Comparison of ENCODE assay signal across 12 mouse cellular contexts in the genomic region with DNA sequence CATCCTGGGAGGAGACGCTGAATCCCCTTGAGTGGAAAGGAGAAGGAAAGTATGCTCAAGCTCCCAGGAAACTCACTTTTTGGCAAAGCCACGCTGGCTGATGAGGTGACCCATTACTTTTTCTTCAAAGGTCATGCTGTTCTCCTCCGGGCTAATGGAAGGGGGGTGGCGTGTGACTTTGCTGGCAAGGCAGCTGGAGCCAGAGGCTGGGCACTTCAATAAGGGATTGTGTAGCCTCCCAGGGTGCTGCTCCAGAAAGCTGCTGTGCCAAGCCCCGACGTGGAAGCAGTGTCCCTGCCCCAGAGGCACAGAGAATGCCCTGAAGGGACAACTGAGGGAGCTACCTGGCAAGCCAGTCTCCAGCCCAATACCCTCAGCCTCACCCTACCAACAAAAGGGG.
DNase-seq lines count a peak whose midpoint lies in the region; ATAC-seq and TF ChIP-seq lines count a peak whose summit lies in the region.
"Had no signal": no experiment of that assay in that cellular context is flagged by ENCODE, and none has a peak within 500 bp of the region (broad histone marks: within the 10 kb centered on the region; RNA-seq: fewer than 3 reads in every experiment).

No protein-coding gene starts in this region.

- no peaks in the 10 kb centered on the region for H3K9me3 ChIP-seq in forebrain, embryonic 15.5 days
- no peaks in the 10 kb centered on the region for H3K9me3 ChIP-seq in forebrain, postnatal 0 days (ENCODE audit: low read length)
- H3K9me3 ChIP-seq in intestine, postnatal 0 days (ENCODE audit: control insufficient read depth) = no peaks in the 10 kb centered on the region
- H3K9me3 ChIP-seq: embryonic facial prominence, embryonic 10.5 days; liver, embryonic 13.5 days had no signal

- no peak for DNase-seq in forebrain, postnatal 0 days
- DNase-seq in layer of hippocampus, adult 11-12 months (ENCODE audit: low spot score) = peak; percentile 68
- no peak for DNase-seq in layer of hippocampus, adult 9-10 months (ENCODE audit: low spot score)
- peak; percentile 80 for DNase-seq in brain, adult 2 months (ENCODE audit: low read depth, low spot score)
- DNase-seq in layer of hippocampus, adult 8-10 months (ENCODE audit: low spot score in 2 of 2) = peak; percentile 68 to 72
- DNase-seq in thymus, adult 18-20 months = no peak
- DNase-seq: liver, embryonic 13.5 days; lung, postnatal 10 days had no signal

- H3K4me3 ChIP-seq in forebrain, embryonic 15.5 days = no peak overlapping the region
- no peak overlapping the region for H3K4me3 ChIP-seq in forebrain, postnatal 0 days (ENCODE audit: low read depth, low read length)
- H3K4me3 ChIP-seq in intestine, postnatal 0 days (ENCODE audit: low read depth, low read length) = no peak overlapping the region
- H3K4me3 ChIP-seq: embryonic facial prominence, embryonic 10.5 days; heart, adult 2 months; liver, embryonic 13.5 days had no signal

- 83% methylated on average over 6 of the region's 6 CpGs for WGBS in forebrain, embryonic 15.5 days
- WGBS in forebrain, postnatal 0 days = 62% methylated on average over 6 of the region's 6 CpGs
- 82% methylated on average over 6 of the region's 6 CpGs for WGBS in intestine, postnatal 0 days

- H3K27ac ChIP-seq in forebrain, embryonic 15.5 days (replicated peaks) = peak overlapping the region; percentile 83
- no peak overlapping the region for H3K27ac ChIP-seq in forebrain, postnatal 0 days (ENCODE audit: low read depth, low read length)
- no peak overlapping the region for H3K27ac ChIP-seq in intestine, postnatal 0 days (ENCODE audit: low read depth, low read length)
- H3K27ac ChIP-seq: embryonic facial prominence, embryonic 10.5 days; heart, adult 2 months; liver, embryonic 13.5 days had no signal

- no peak for TF ChIP-seq CTCF in forebrain, postnatal 0 days (IDR thresholded peaks at IDR 0.05; ENCODE audit: low read depth)
- no peak for TF ChIP-seq CTCF in intestine, postnatal 0 days (IDR thresholded peaks at IDR 0.05; ENCODE audit: low read depth)

- no peak overlapping the region for H3K4me2 ChIP-seq in forebrain, embryonic 15.5 days (replicated peaks)
- no peak overlapping the region for H3K4me2 ChIP-seq in forebrain, postnatal 0 days (ENCODE audit: low read depth)
- no peak overlapping the region for H3K4me2 ChIP-seq in intestine, postnatal 0 days (replicated peaks; ENCODE audit: low read depth)
- H3K4me2 ChIP-seq: liver, embryonic 13.5 days had no signal

- H3K36me3 ChIP-seq in forebrain, embryonic 15.5 days = peaks cover 11% of the 10 kb centered on the region
- peaks cover 42% of the 10 kb centered on the region for H3K36me3 ChIP-seq in forebrain, postnatal 0 days (ENCODE audit: insufficient read depth)
- no peaks in the 10 kb centered on the region for H3K36me3 ChIP-seq in intestine, postnatal 0 days (ENCODE audit: control insufficient read depth, insufficient read depth)
- H3K36me3 ChIP-seq: embryonic facial prominence, embryonic 10.5 days; liver, embryonic 13.5 days had no signal

- no peaks in the 10 kb centered on the region for H3K27me3 ChIP-seq in forebrain, embryonic 15.5 days
- H3K27me3 ChIP-seq in forebrain, postnatal 0 days (ENCODE audit: insufficient read depth, low read length) = no peaks in the 10 kb centered on the region
- no peaks in the 10 kb centered on the region for H3K27me3 ChIP-seq in intestine, postnatal 0 days (replicated peaks; ENCODE audit: control insufficient read depth, insufficient read depth, low read length)
- H3K27me3 ChIP-seq: liver, embryonic 13.5 days had no signal

- ATAC-seq in forebrain, embryonic 15.5 days (replicated peaks) = no peak
- no peak for ATAC-seq in forebrain, postnatal 0 days
- no peak for ATAC-seq in intestine, postnatal 0 days

- H3K4me1 ChIP-seq in forebrain, embryonic 15.5 days = peaks cover 50% of the 10 kb centered on the region
- H3K4me1 ChIP-seq in forebrain, postnatal 0 days (ENCODE audit: insufficient read depth) = peaks cover 17% of the 10 kb centered on the region
- no peaks in the 10 kb centered on the region for H3K4me1 ChIP-seq in intestine, postnatal 0 days (replicated peaks; ENCODE audit: control insufficient read depth, insufficient read depth, low read length)
- H3K4me1 ChIP-seq: liver, embryonic 13.5 days had no signal

- no peak overlapping the region for H3K9ac ChIP-seq in forebrain, embryonic 15.5 days (replicated peaks)
- H3K9ac ChIP-seq in forebrain, postnatal 0 days = no peak overlapping the region
- no peak overlapping the region for H3K9ac ChIP-seq in intestine, postnatal 0 days (ENCODE audit: low read depth, low read length)
- H3K9ac ChIP-seq: liver, embryonic 13.5 days had no signal

Comparison
In these comparisons a context has a peak if more than half of its experiments do, and no peak if none do; other contexts are left out.
1. DNase-seq: peak in layer of hippocampus, adult 11-12 months (single experiment), brain, adult 2 months (single experiment) and layer of hippocampus, adult 8-10 months (2 of 2); none in forebrain, postnatal 0 days (single experiment), layer of hippocampus, adult 9-10 months (single experiment) and thymus, adult 18-20 months (0 of 2).